Mouse (Mus musculus): Measurements from ENCODE around the gene Myadm. TPM values are rescaled to one million over a fixed set of nuclear protein-coding genes. Genes with fewer than 3 reads are reported as not detected.

The Myadm gene
- total and polyA plus RNA-seq, 2 experiments from 2014 or later: 24.2 to 39.4 TPM

GRCm38 (mm10) chr7:3264390-3265022 is 24.4 kb upstream of the Myadm start:
- ATAC-seq (ENCODE audit: low FRiP score): no peak
- no peak overlapping the region for H3K9ac ChIP-seq (replicated peaks; ENCODE audit: low read length, poor library complexity, severe bottlenecking)
- no peak overlapping the region for H3K4me2 ChIP-seq (ENCODE audit: low read depth, low read length, poor library complexity, severe bottlenecking)
- no peak for DNase-seq (ENCODE audit: low spot score)
- no peaks in the 10 kb centered on the region for H3K9me3 ChIP-seq (ENCODE audit: low read length)
- H3K4me3 ChIP-seq (ENCODE audit: low read depth, low read length): no peak overlapping the region
- H3K27me3 ChIP-seq (ENCODE audit: insufficient read depth, low read length): no peaks in the 10 kb centered on the region; the same call in 1 of the 2 replicates
- H3K4me1 ChIP-seq (ENCODE audit: insufficient read depth, low read length): no peaks in the 10 kb centered on the region
- no peak for TF ChIP-seq CTCF (IDR thresholded peaks at IDR 0.05)
- WGBS: 37% methylated on average over 22 of the region's 22 CpGs
- H3K27ac ChIP-seq (ENCODE audit: low read depth, low read length): no peak overlapping the region
- no peaks in the 10 kb centered on the region for H3K36me3 ChIP-seq (ENCODE audit: insufficient read depth, low read length)

GRCm38 (mm10) chr7:3265311-3265710 is 23.6 kb upstream of the Myadm start:
- Histone ChIP-seq H3K4me1 (ENCODE audit: insufficient read depth, low read length) (no peaks in the 10 kb centered on the region), H3K9ac (replicated peaks; ENCODE audit: low read length, poor library complexity, severe bottlenecking) (no peak overlapping the region), H3K4me2 (ENCODE audit: low read depth, low read length, poor library complexity, severe bottlenecking) (no peak overlapping the region), H3K4me3 (ENCODE audit: low read depth, low read length) (no peak overlapping the region), H3K27me3 (ENCODE audit: insufficient read depth, low read length) (no peaks in the 10 kb centered on the region; the same call in 1 of the 2 replicates), H3K9me3 (ENCODE audit: low read length) (no peaks in the 10 kb centered on the region), H3K36me3 (ENCODE audit: insufficient read depth, low read length) (no peaks in the 10 kb centered on the region), H3K27ac (ENCODE audit: low read depth, low read length) (no peak overlapping the region)
- WGBS: 72% methylated on average over 6 of the region's 6 CpGs
- TF ChIP-seq CTCF (IDR thresholded peaks at IDR 0.05): no peak
- no peak for ATAC-seq (ENCODE audit: low FRiP score)
- no peak for DNase-seq (ENCODE audit: low spot score)

- H3K9me3 ChIP-seq (ENCODE audit: low read length): no peaks in the 10 kb centered on the region
- ATAC-seq (ENCODE audit: low FRiP score): no peak
- no peak overlapping the region for H3K9ac ChIP-seq (replicated peaks; ENCODE audit: low read length, poor library complexity, severe bottlenecking)
- 83% methylated on average over 3 of the region's 3 CpGs for WGBS
- H3K4me3 ChIP-seq (ENCODE audit: low read depth, low read length): no peak overlapping the region
- H3K4me2 ChIP-seq (ENCODE audit: low read depth, low read length, poor library complexity, severe bottlenecking): no peak overlapping the region
- H3K27me3 ChIP-seq (ENCODE audit: insufficient read depth, low read length): no peaks in the 10 kb centered on the region; the same call in 1 of the 2 replicates
- H3K36me3 ChIP-seq (ENCODE audit: insufficient read depth, low read length): no peaks in the 10 kb centered on the region
- no peak for TF ChIP-seq CTCF (IDR thresholded peaks at IDR 0.05)
- H3K27ac ChIP-seq (ENCODE audit: low read depth, low read length): no peak overlapping the region
- no peak for DNase-seq (ENCODE audit: low spot score)
- H3K4me1 ChIP-seq (ENCODE audit: insufficient read depth, low read length): no peaks in the 10 kb centered on the region
Observed at GRCm38 (mm10) chr7:3267261-3267660, 21.6 kb upstream of the Myadm start.

GRCm38 (mm10) chr7:3267888-3268287 is 21.0 kb upstream of the Myadm start:
- Histone ChIP-seq H3K4me3 (ENCODE audit: low read depth, low read length) (no peak overlapping the region), H3K9me3 (ENCODE audit: low read length) (no peaks in the 10 kb centered on the region), H3K9ac (replicated peaks; ENCODE audit: low read length, poor library complexity, severe bottlenecking) (no peak overlapping the region), H3K36me3 (ENCODE audit: insufficient read depth, low read length) (no peaks in the 10 kb centered on the region), H3K27ac (ENCODE audit: low read depth, low read length) (no peak overlapping the region), H3K27me3 (ENCODE audit: insufficient read depth, low read length) (no peaks in the 10 kb centered on the region; the same call in 1 of the 2 replicates), H3K4me1 (ENCODE audit: insufficient read depth, low read length) (no peaks in the 10 kb centered on the region), H3K4me2 (ENCODE audit: low read depth, low read length, poor library complexity, severe bottlenecking) (no peak overlapping the region)
- DNase-seq (ENCODE audit: low spot score) (no peak), ATAC-seq (ENCODE audit: low FRiP score) (no peak)
- 75% methylated on average over 8 of the region's 8 CpGs for WGBS
- TF ChIP-seq CTCF (IDR thresholded peaks at IDR 0.05): no peak

GRCm38 (mm10) chr7:3268291-3268690 is 20.6 kb upstream of the Myadm start:
- Histone ChIP-seq H3K4me3 (ENCODE audit: low read depth, low read length) (no peak overlapping the region), H3K9me3 (ENCODE audit: low read length) (no peaks in the 10 kb centered on the region), H3K27me3 (ENCODE audit: insufficient read depth, low read length) (no peaks in the 10 kb centered on the region; the same call in 1 of the 2 replicates), H3K9ac (replicated peaks; ENCODE audit: low read length, poor library complexity, severe bottlenecking) (no peak overlapping the region), H3K4me1 (ENCODE audit: insufficient read depth, low read length) (no peaks in the 10 kb centered on the region), H3K36me3 (ENCODE audit: insufficient read depth, low read length) (no peaks in the 10 kb centered on the region), H3K27ac (ENCODE audit: low read depth, low read length) (no peak overlapping the region), H3K4me2 (ENCODE audit: low read depth, low read length, poor library complexity, severe bottlenecking) (no peak overlapping the region)
- no peak for ATAC-seq (ENCODE audit: low FRiP score)
- 16% methylated on average over 3 of the region's 3 CpGs for WGBS
- no peak for DNase-seq (ENCODE audit: low spot score)
- TF ChIP-seq CTCF (IDR thresholded peaks at IDR 0.05): no peak

GRCm38 (mm10) chr7:3272206-3272605 is 16.7 kb upstream of the Myadm start:
- Histone ChIP-seq H3K27ac (ENCODE audit: low read depth, low read length) (no peak overlapping the region), H3K4me2 (ENCODE audit: low read depth, low read length, poor library complexity, severe bottlenecking) (no peak overlapping the region), H3K36me3 (ENCODE audit: insufficient read depth, low read length) (no peaks in the 10 kb centered on the region), H3K4me3 (ENCODE audit: low read depth, low read length) (no peak overlapping the region), H3K9me3 (ENCODE audit: low read length) (no peaks in the 10 kb centered on the region), H3K4me1 (ENCODE audit: insufficient read depth, low read length) (no peaks in the 10 kb centered on the region), H3K27me3 (ENCODE audit: insufficient read depth, low read length) (no peaks in the 10 kb centered on the region), H3K9ac (replicated peaks; ENCODE audit: low read length, poor library complexity, severe bottlenecking) (no peak overlapping the region)
- TF ChIP-seq CTCF (IDR thresholded peaks at IDR 0.05): no peak
- ATAC-seq (ENCODE audit: low FRiP score) (no peak), DNase-seq (ENCODE audit: low spot score) (no peak)
- 86% methylated on average over 9 of the region's 9 CpGs for WGBS
